Mouse (Mus musculus) left cerebral cortex, postnatal 36 days (tissue): ENCODE measurements around the gene Tdg. TPM values are rescaled to one million over a fixed set of nuclear protein-coding genes. Genes with fewer than 3 reads are reported as not detected.

ENCODE experiments used
- DNase-seq, 2 experiments: peaks; one replicate each; pipeline ENCODE4 v3.0.0; 2021 to 2022; ENCODE audit warnings: low spot score in 2 of 2, mixed read lengths in 1 of 2
- intact Hi-C: fragments of 180-260 bp; cut with DNase I; formaldehyde crosslinking; loops from one replicate; pipeline ENCODE4 v1.15.1; 2025
- total RNA-seq, 2 experiments: library from RNA; stranded (reverse); gene quantifications; 2 replicates each; pipeline ENCODE4 v1.2.3; 2021

The Tdg gene
- total RNA-seq, 2 experiments from 2014 or later = 44.4 to 52.1 TPM

- DNase-seq = peak; percentile 70 to 75
- intact Hi-C loops = loop anchor here (2.0 to 5.0 kb wide), 2 partner anchors 19 to 100 kb away; partner anchors contain the start of gene Nfyb
These were observed 32.2 kb downstream of the Tdg start for GRCm38 (mm10) chr10:82661820-82662219.

- peak; percentile 46 to 55 for DNase-seq
- intact Hi-C loops = loop anchor here (2.0 to 5.0 kb wide), 2 partner anchors 18 to 100 kb away; partner anchors contain the start of gene Nfyb
These were observed 32.8 kb downstream of the Tdg start for GRCm38 (mm10) chr10:82662267-82662990.

- intact Hi-C loops = loop anchor here (2.0 to 5.0 kb wide), 2 partner anchors 18 to 99 kb away; partner anchors contain the start of gene Nfyb
- DNase-seq = no peak
These were observed 33.7 kb downstream of the Tdg start for GRCm38 (mm10) chr10:82663289-82663688.

GRCm38 (mm10) chr10:82665951-82666350 is 36.3 kb downstream of the Tdg start:
- DNase-seq = no peak
- intact Hi-C loops = loop anchor here (2.0 kb wide), 1 partner anchor 33 kb away; no protein-coding TSS in a partner anchor

- intact Hi-C loops = loop anchor here (2.0 kb wide), 1 partner anchor 32 kb away; no protein-coding TSS in a partner anchor
- peak; percentile 81 to 88 for DNase-seq
These were observed 37.0 kb downstream of the Tdg start for GRCm38 (mm10) chr10:82666436-82667234.

- DNase-seq = no peak
- intact Hi-C loops = no loop called here
These were observed 40.6 kb downstream of the Tdg start for GRCm38 (mm10) chr10:82670205-82670604.

- intact Hi-C loops = no loop called here
- DNase-seq = peak; percentile 51 to 56
These were observed 47.3 kb downstream of the Tdg start for GRCm38 (mm10) chr10:82676949-82677348.

GRCm38 (mm10) chr10:82680769-82681168 is 51.1 kb downstream of the Tdg start:
- peak; percentile 62 to 71 for DNase-seq
- intact Hi-C loops = loop anchor here (2.0 kb wide), 1 partner anchor 18 kb away; no protein-coding TSS in a partner anchor

GRCm38 (mm10) chr10:82681639-82682038 is 52.0 kb downstream of the Tdg start:
- peak; percentile 41 to 66 for DNase-seq

GRCm38 (mm10) chr10:82685440-82685839 is 55.8 kb downstream of the Tdg start:
- DNase-seq = no peak
- intact Hi-C loops = no loop called here

More at GRCm38 (mm10) chr10:82681639-82682038, 52.0 kb downstream of the Tdg start:
- intact Hi-C loops = loop anchor here (2.0 kb wide), 1 partner anchor 19 kb away; no protein-coding TSS in a partner anchor

- intact Hi-C loops = no loop called here
- DNase-seq = peak; percentile 36 to 43
These were observed 60.1 kb downstream of the Tdg start for GRCm38 (mm10) chr10:82689681-82690211.

GRCm38 (mm10) chr10:82690494-82690893 is 60.9 kb downstream of the Tdg start, which contains the start of gene Glt8d2:
Glt8d2 (minus strand) TSS chr10:82690650.
- intact Hi-C loops = no loop called here
- peak; percentile 66 to 71 for DNase-seq

GRCm38 (mm10) chr10:82695956-82696355 is 66.3 kb downstream of the Tdg start, which contains the start of gene Hcfc2:
Hcfc2 (plus strand) TSS chr10:82696160.
- no peak for DNase-seq
- intact Hi-C loops = no loop called here

- intact Hi-C loops = no loop called here
- no peak for DNase-seq
These were observed 66.9 kb downstream of the Tdg start for GRCm38 (mm10) chr10:82696453-82697079.

GRCm38 (mm10) chr10:82697305-82697898 is 67.8 kb downstream of the Tdg start:
- no peak for DNase-seq
- intact Hi-C loops = no loop called here

- intact Hi-C loops = loop anchor here (2.0 kb wide), 1 partner anchor 32 kb away; no protein-coding TSS in a partner anchor
- DNase-seq = peak; percentile 91 to 93
These were observed 69.2 kb downstream of the Tdg start for GRCm38 (mm10) chr10:82698712-82699261.

- peak in 1 of 2 experiments; percentile 30 for DNase-seq
These were observed 69.8 kb downstream of the Tdg start for GRCm38 (mm10) chr10:82699296-82699941.

More at GRCm38 (mm10) chr10:82699296-82699941, 69.8 kb downstream of the Tdg start:
- intact Hi-C loops = loop anchor here (2.0 kb wide), 1 partner anchor 33 kb away; no protein-coding TSS in a partner anchor
